21 mouse cellular contexts compared by ENCODE assay signal in the genomic region with DNA sequence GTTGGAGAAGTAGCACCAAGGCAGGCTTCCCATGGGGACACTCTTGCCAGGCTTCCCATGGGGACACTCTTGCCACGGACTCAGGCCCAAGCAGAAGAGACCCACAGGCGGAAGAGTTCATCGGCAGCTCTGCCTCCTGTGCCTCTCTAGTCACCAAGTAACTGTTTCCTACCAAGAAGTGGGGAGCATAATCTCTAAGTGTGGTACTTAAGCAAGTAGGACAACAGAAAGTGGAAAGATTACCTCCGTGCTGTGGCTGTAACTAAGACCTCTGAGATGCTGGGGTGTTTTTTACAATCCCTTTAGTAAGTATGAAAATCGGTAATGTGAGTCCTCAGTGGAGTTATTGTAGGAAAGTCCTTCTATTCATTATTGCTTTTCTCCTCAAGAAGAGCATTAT.
DNase-seq lines count a peak whose midpoint lies in the region; ATAC-seq and TF ChIP-seq lines count a peak whose summit lies in the region.
"Had no signal": no experiment of that assay in that cellular context is flagged by ENCODE, and none has a peak within 500 bp of the region (broad histone marks: within the 10 kb centered on the region; RNA-seq: fewer than 3 reads in every experiment).

No protein-coding gene starts in this region.

- H3K9me3 ChIP-seq in lung, embryonic 15.5 days, result no peaks in the 10 kb centered on the region; the same call in 1 of the 2 replicates
- no peaks in the 10 kb centered on the region for H3K9me3 ChIP-seq in lung, postnatal 0 days (ENCODE audit: low read length)

- 66% methylated on average over 5 of the region's 5 CpGs for WGBS in lung, embryonic 15.5 days
- WGBS in lung, postnatal 0 days, result 60% methylated on average over 5 of the region's 5 CpGs

- TF ChIP-seq CTCF in lung, postnatal 0 days (IDR thresholded peaks at IDR 0.05), result no peak

- no peak overlapping the region for H3K4me3 ChIP-seq in lung, embryonic 15.5 days
- H3K4me3 ChIP-seq in lung, postnatal 0 days (ENCODE audit: low read depth, low read length), result no peak overlapping the region

- TF ChIP-seq EP300 in lung, postnatal 0 days (IDR thresholded peaks at IDR 0.05), result no peak

- H3K4me1 ChIP-seq in lung, embryonic 15.5 days, result no peaks in the 10 kb centered on the region
- no peaks in the 10 kb centered on the region for H3K4me1 ChIP-seq in lung, postnatal 0 days (ENCODE audit: insufficient read depth, low read depth, low read length)

- peak; percentile 39; the same call in 1 of the 2 replicates for ATAC-seq in lung, embryonic 15.5 days (ENCODE audit: borderline replicate concordance, extremely low read depth, low FRiP score, low TSS enrichment)
- ATAC-seq in lung, postnatal 0 days, result peak; percentile 53; the same call in 1 of the 2 replicates
- ATAC-seq: activated CD4-positive, CD25-positive, alpha-beta regulatory T cell, adult 4 months; CD4-positive, CD25-positive, alpha-beta regulatory T cell, adult 4 months; Patski had no signal

- no peaks in the 10 kb centered on the region for H3K27me3 ChIP-seq in lung, embryonic 15.5 days
- H3K27me3 ChIP-seq in lung, postnatal 0 days (replicated peaks; ENCODE audit: insufficient read depth, low read length), result no peaks in the 10 kb centered on the region
- H3K27me3 ChIP-seq: CH12.LX, Patski had no signal

- no peak overlapping the region for H3K27ac ChIP-seq in lung, embryonic 15.5 days
- no peak overlapping the region for H3K27ac ChIP-seq in lung, postnatal 0 days (ENCODE audit: low read length)

- H3K9ac ChIP-seq in lung, embryonic 15.5 days, result no peak overlapping the region
- H3K9ac ChIP-seq in lung, postnatal 0 days (replicated peaks; ENCODE audit: low read depth), result no peak overlapping the region

- DNase-seq in heart, adult 11 months, result peak; percentile 71
- DNase-seq in heart, adult 9 months (ENCODE audit: low spot score in 2 of 2), result no peak
- no peak for DNase-seq in lung, postnatal 14 days
- peak; percentile 51 for DNase-seq in lung, postnatal 0 days (ENCODE audit: low spot score)
- no peak for DNase-seq in lung, postnatal 10 days
- DNase-seq: adrenal gland, adult 2 months; adrenal gland, adult 8-10 months; adrenal gland, postnatal 10 days; adrenal gland, postnatal 14 days; adrenal gland, postnatal 25 days; adrenal gland, postnatal 36 days; B cell, adult 2 months; cerebellum, adult 11 months; cerebellum, adult 11-12 months; cerebellum, adult 18-20 months had no signal

- peaks cover 5% of the 10 kb centered on the region for H3K36me3 ChIP-seq in lung, embryonic 15.5 days
- no peaks in the 10 kb centered on the region for H3K36me3 ChIP-seq in lung, postnatal 0 days (ENCODE audit: insufficient read depth, low read length)
- H3K36me3 ChIP-seq: G1E had no signal

- no peak overlapping the region for H3K4me2 ChIP-seq in lung, embryonic 15.5 days
- no peak overlapping the region for H3K4me2 ChIP-seq in lung, postnatal 0 days (replicated peaks; ENCODE audit: low read depth, low read length)

Comparison
In these comparisons a context has a peak if more than half of its experiments do, and no peak if none do; other contexts are left out.
1. DNase-seq: peak in heart, adult 11 months (single experiment) and lung, postnatal 0 days (single experiment); none in heart, adult 9 months (0 of 2), lung, postnatal 14 days (single experiment) and lung, postnatal 10 days (single experiment).